Mouse (Mus musculus) ovary, postnatal 36 days (tissue): ENCODE results near the gene Armc9.

Source experiments
- DNase-seq: peaks from one replicate; pipeline ENCODE4 v3.0.0; 2022; ENCODE audit warnings: low spot score, mixed read lengths

Armc9 gene

DNA sequence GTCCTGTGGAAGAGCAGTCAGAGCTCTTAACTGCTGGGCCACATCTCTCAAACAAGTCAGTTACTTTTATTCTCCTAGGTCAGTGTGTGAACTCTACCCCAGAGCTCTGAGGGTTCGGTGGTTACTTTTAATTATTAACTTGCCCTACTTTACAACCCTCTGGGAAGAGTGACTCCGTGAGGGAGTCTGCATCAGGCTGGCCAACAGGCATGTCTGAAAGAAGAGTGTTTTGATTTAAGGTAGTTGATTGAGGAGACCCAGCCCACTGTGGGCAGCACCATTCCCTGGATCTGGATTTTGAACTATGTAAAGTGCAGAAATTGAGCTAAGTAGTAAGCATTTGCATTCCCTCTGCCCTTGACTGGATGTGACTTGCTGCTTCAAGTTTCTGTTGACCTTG lies 21.5 kb downstream of the Armc9 start:
- DNase-seq, result no peak

DNA sequence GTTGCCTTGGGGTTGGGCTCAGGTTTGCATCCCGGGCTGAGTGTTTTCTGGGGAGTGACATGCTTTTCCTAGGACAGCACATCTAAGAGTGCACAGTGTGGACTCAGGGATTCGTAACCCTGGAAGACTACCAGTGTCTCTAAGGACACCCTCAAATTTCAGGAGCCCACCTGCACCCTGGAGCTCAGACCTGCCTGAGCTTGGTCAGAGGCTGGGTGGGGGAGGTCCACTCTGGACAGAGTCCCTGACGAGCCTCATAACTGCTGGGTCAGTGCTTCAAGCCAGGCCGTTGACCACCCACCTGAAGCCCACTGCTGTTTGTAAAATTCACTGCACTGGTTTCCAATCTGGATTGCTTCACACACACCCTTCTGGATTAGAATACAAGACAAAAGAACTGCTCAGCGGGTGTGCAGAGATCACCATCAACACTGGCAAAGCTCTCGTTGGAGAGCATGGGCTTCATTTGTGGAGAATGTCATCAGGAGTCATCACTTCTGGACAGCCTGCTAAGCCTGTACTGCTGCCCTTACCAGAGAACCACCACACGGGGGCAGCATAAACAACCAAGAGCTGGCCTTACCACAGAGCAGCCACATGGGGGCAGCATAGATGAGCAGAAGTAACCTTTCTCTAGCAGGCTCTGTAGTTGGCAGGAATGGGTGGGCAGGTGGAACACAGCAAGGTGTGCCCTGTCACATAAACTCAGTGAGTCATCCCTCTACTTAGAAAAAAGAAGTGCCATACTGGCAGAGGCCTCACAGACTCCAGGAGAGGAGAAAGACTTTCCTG lies 24.1 kb downstream of the Armc9 start:
- DNase-seq, result peak; percentile 70

DNA sequence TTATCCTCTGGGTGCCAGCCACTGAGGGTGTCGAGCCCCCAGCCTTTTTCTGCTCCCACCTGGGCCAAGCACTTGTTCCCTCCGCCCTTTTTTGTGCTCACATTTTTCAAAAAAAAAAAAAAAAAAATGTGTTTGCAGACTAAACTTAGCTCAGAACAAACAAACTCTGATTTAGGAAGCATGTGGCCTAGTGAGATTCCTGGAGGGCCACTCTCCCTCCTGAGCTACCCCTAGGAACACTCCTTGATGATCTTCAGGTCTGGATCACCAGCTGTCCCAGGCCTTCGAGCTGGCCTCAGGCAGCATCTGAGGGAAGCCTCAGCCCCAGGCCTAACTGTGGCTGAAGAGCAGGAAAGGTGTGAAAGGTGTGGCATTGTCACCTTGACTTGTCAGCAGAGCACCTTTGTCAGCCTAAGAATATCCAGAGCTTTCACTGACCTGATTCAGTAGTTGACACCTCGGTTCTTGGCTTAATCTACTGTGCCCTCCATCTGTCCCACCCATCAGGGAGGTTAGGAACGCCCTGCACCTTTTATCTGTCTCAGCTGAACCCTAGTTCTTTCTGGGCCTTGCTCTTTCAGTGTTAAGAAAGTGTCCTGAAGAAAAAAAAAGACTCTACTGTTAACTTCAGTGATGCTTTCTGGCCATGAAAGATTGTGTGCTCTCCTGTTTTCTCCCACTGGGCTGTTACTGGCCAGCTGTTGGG lies 27.6 kb downstream of the Armc9 start:
- DNase-seq, result no peak

- no peak for DNase-seq
Measured at GRCm38 (mm10) chr1:86183577-86184263, 29.1 kb downstream of the Armc9 start.

GRCm38 (mm10) chr1:86186762-86187161 lies 32.2 kb downstream of the Armc9 start:
- DNase-seq, result no peak

- no peak for DNase-seq
Measured at GRCm38 (mm10) chr1:86187856-86188255, 33.3 kb downstream of the Armc9 start.

- DNase-seq, result no peak
Measured at GRCm38 (mm10) chr1:86188271-86188670, 33.7 kb downstream of the Armc9 start.

GRCm38 (mm10) chr1:86189034-86189702 lies 34.6 kb downstream of the Armc9 start:
- no peak for DNase-seq

GRCm38 (mm10) chr1:86190843-86191242 lies 36.3 kb downstream of the Armc9 start:
- DNase-seq, result no peak

- no peak for DNase-seq
Measured at GRCm38 (mm10) chr1:86194044-86194443, 39.5 kb downstream of the Armc9 start.

GRCm38 (mm10) chr1:86198276-86198675 lies 43.7 kb downstream of the Armc9 start:
- DNase-seq, result no peak

- no peak for DNase-seq
Measured at GRCm38 (mm10) chr1:86199026-86199425, 44.4 kb downstream of the Armc9 start.

- no peak for DNase-seq
Measured at GRCm38 (mm10) chr1:86201312-86201711, 46.7 kb downstream of the Armc9 start.

GRCm38 (mm10) chr1:86202617-86203219 lies 48.1 kb downstream of the Armc9 start:
- no peak for DNase-seq

DNA sequence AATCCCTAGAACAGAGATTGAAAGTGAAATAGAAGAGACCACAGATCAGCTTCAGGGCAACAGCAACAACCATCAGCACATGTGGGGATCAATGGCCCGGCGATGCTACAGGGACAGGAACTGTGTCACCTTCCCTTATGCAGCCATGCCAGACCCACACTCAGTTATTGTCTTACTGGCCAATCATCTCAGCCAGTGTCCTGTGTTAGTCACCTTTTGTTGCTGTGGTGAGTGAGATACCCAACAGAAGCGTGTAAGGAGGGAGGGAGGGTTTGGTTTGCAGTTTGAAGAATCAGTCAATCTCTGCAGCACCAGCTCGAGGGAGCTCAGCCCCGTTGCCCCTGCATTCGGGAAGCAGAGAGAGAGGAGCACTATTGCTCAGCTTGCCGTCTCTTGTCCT lies 56.1 kb downstream of the Armc9 start:
- no peak for DNase-seq

DNA sequence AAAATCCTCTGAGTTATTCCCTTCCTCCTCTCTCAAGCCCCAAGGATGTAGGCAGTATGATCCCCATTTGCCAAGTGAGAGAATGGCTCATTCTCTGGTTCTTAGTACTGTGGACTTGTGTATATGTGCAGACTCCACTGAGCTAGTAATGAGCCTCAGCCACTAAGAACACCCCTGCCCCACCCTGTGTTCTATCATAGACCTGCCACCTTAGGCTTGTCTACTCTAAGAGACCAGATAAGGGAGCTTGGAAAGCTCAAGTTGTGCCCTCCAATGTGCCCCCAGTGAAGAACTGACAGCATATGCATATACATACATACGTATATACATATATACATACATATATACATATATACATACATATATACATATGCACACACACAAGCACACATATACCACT lies 56.9 kb downstream of the Armc9 start:
- no peak for DNase-seq

DNA sequence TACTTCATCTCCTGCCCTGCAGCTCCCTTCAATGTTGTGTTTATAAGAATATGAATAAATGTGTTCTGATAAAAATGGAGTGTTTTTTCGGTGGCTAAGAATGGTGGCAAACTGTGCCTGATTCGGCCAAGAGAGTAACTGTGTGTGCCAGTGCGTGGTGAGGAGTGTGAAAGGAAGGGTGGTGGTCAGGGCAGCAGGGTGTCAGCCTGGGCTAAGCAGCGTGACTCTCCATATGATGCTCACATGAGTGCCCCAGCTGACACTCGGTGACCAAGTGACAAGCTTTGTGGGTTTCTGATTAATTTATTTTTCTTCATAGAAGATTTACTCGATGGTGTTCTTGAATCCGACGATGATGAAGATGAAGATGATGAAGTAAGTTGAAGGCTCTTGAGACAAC lies 58.2 kb downstream of the Armc9 start:
- DNase-seq, result no peak

GRCm38 (mm10) chr1:86214158-86214557 lies 59.6 kb downstream of the Armc9 start:
- peak; percentile 77 for DNase-seq

DNA sequence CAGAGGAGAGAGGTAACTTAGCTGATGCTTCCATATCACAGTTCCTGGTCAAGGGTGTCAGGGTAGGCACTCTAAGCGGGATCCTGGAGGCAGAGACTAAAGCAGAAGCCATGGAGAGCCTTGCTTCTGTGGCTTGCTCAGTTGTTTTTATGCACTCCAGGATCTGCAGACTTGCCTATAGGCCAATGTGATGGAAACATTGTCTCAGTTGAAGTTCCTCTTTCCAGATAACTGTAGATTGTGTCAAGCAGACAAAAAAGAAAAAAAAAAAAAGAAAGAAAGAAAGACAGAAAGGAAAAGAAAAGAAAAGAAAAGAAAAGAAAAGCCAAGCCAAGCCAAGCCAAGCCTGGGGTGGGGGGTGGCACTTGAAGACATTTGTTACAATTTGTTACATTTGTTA lies 60.7 kb downstream of the Armc9 start:
- DNase-seq, result no peak

DNA sequence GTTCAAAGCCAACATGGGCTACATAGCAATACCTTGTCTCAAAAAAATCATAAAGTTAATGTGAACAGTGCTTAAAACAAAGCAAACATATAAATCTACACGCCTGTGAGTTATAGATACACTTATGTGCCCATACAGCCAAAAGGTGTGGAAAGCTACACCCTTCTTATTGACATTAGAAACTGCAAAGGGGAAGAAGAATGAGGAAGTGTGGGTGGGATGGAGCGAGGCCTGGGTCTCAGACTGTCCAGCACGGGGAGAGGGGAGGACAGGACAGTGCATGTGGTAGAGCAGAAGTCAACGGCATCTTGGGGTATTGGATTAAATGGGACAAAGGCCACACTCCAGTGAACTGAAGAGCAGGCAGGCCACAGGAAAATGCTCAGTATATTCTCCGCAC lies 61.8 kb downstream of the Armc9 start:
- DNase-seq, result no peak

DNA sequence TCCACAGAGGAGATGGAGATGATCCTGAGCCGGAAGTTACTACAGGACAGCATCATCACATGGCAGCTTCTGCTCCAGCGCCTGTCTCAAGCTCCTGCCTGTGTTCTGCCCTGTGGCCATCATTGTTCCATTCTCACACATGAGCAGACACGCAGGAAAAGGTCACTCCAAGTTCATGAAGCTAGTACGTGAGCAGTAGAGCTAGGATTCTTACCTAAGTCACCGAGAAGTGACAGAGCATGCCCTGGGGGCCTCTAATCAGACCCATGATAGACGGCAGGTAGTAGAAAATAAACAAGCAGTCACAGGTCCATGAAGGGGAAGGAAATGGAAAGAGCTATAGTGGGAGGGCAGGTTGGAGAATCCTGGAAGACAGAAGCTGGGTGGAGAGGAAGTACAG lies 63.4 kb downstream of the Armc9 start:
- DNase-seq, result no peak

- DNase-seq, result no peak
Measured at GRCm38 (mm10) chr1:86225195-86225594, 70.6 kb downstream of the Armc9 start.
